Mouse (Mus musculus): ENCODE measurements at regions not wholly inside any gene's neighbourhood (a gene's known extent, or its start where the extent isn't known, plus 50 kb on each side); places are given as distances from the start of the nearest gene placed in this dataset.
A peak's percentile ranks its signal among the peaks of the same experiment; 100 is the strongest.

- no peak for DNase-seq (ENCODE audit: low spot score in 2 of 2)
Observed at GRCm38 (mm10) chr8:8931746-8932145, 241.4 kb upstream of the Arglu1 start.

GRCm38 (mm10) chr8:8928074-8928862, 237.9 kb upstream of the Arglu1 start:
- DNase-seq (ENCODE audit: low spot score in 2 of 2): no peak

GRCm38 (mm10) chr8:8921446-8921845, 231.1 kb upstream of the Arglu1 start:
- no peak for DNase-seq (ENCODE audit: low spot score in 2 of 2)

GRCm38 (mm10) chr8:8919582-8920503, 229.5 kb upstream of the Arglu1 start:
- DNase-seq (ENCODE audit: low spot score in 2 of 2): no peak

- DNase-seq (ENCODE audit: low spot score in 2 of 2): no peak
Observed at GRCm38 (mm10) chr8:8919040-8919439, 228.7 kb upstream of the Arglu1 start.

- no peak for DNase-seq (ENCODE audit: low spot score in 2 of 2)
Observed at GRCm38 (mm10) chr8:8907478-8908165, 217.3 kb upstream of the Arglu1 start.

GRCm38 (mm10) chr8:8892996-8893395, 202.7 kb upstream of the Arglu1 start:
- DNase-seq (ENCODE audit: low spot score in 2 of 2): no peak

- DNase-seq (ENCODE audit: low spot score in 2 of 2): no peak
Observed at GRCm38 (mm10) chr8:8877286-8877685, 187.0 kb upstream of the Arglu1 start.

- no peak for DNase-seq (ENCODE audit: low spot score in 2 of 2)
Observed at GRCm38 (mm10) chr8:8876879-8877278, 186.6 kb upstream of the Arglu1 start.

GRCm38 (mm10) chr8:8876469-8876868, 186.1 kb upstream of the Arglu1 start:
- DNase-seq (ENCODE audit: low spot score in 2 of 2): no peak

- no peak for DNase-seq (ENCODE audit: low spot score in 2 of 2)
Observed at GRCm38 (mm10) chr8:8871938-8872337, 181.6 kb upstream of the Arglu1 start.

GRCm38 (mm10) chr8:8871039-8871438, 180.7 kb upstream of the Arglu1 start:
- DNase-seq (ENCODE audit: low spot score in 2 of 2): no peak

- DNase-seq (ENCODE audit: low spot score in 2 of 2): no peak
Observed at GRCm38 (mm10) chr8:8870487-8870886, 180.2 kb upstream of the Arglu1 start.

- DNase-seq (ENCODE audit: low spot score in 2 of 2): no peak
Observed at GRCm38 (mm10) chr8:8869338-8869737, 179.0 kb upstream of the Arglu1 start.

- peak; percentile 9 to 19 for DNase-seq (ENCODE audit: low spot score in 2 of 2)
Observed at GRCm38 (mm10) chr8:8867924-8868323, 177.6 kb upstream of the Arglu1 start.

GRCm38 (mm10) chr8:8867126-8867777, 176.9 kb upstream of the Arglu1 start:
- no peak for DNase-seq (ENCODE audit: low spot score in 2 of 2)

GRCm38 (mm10) chr8:8862767-8863166, 172.4 kb upstream of the Arglu1 start:
- no peak for DNase-seq (ENCODE audit: low spot score in 2 of 2)

GRCm38 (mm10) chr8:8861331-8861940, 171.1 kb upstream of the Arglu1 start:
- DNase-seq (ENCODE audit: low spot score in 2 of 2): no peak

GRCm38 (mm10) chr8:8858636-8859035, 168.3 kb upstream of the Arglu1 start:
- no peak for DNase-seq (ENCODE audit: low spot score in 2 of 2)

GRCm38 (mm10) chr8:8852656-8853366, 162.5 kb upstream of the Arglu1 start:
- no peak for DNase-seq (ENCODE audit: low spot score in 2 of 2)

All from layer of hippocampus, adult 18-20 months (tissue).